Mouse (Mus musculus) urinary bladder, adult 18-20 months (tissue): ENCODE measurements around the gene Pet100.
"Not testable (repeated sequence)": the region's sequence is repeated elsewhere in the genome, so short reads cannot be mapped to it uniquely, and the experiment has no call there.

Source experiments
- DNase-seq, 2 experiments: peaks; one replicate each; pipeline ENCODE4 v3.0.0; 2022; ENCODE audit warnings: low spot score in 2 of 2, mixed read lengths in 2 of 2

The Pet100 gene

DNA sequence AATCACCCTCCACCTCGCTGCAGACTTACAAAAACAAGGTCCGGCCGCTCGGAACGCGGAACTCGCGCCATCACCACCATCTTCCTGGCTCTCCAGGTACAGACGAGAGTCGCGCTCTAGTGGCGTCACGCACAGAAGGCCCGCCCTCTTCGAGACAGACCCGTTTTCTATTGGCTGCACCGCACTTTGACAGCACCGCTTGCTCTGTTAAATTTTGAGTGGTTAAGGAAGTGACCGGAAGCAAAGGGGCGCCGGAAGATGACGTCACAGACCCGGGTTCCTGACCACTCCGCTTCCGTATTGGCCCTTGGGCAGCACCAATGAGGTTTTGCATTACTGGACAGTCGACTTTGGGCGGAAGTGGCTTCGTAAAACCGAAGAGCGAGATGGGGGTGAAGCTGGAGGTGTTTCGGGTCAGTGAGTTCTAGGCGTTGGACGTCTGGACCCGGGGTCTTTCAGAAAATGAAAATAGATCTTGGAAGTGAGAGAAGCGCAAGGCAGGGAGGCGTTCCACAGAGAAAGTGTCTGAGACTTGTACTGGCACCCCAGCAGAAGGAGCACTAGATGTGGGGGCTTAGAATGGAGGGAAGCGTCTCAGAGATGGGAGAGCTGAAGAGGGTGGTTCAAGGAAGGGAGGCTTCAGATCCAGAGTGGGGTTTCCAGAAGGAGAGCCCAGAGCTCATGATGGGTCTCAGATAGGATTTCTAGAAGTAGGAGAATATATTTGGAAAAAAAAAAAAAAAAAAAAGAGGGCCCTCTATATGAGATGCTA is at the start of gene Pet100, which contains the start of gene Xab2:
Gene Pet100 (plus strand): TSS at position 350 of the 772 bp plus-strand sequence.
Gene Xab2 (minus strand): TSS at position 118 of the 772 bp plus-strand sequence.
- peak; percentile 94 to 98 for DNase-seq

DNA sequence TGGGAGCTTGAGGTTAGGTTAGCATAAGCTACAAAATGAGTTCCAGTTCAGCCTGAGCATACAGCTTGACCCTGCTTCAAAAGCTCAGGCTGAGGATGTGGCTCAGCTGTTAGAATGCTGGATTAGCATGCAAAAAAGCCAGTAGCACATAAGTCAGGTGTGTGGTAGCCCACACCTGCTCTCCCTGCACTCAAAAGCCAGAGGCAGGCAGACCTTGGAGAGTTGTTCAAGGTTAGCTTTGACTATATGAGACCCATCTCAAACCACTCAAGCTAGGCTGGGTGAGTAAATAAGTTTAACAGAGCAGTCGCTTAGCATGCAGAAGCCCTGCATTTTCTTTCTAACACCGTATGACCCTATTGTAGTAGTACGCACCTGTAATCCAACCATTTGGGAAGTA is 46.8 kb upstream of the Pet100 start:
- no peak for DNase-seq

DNA sequence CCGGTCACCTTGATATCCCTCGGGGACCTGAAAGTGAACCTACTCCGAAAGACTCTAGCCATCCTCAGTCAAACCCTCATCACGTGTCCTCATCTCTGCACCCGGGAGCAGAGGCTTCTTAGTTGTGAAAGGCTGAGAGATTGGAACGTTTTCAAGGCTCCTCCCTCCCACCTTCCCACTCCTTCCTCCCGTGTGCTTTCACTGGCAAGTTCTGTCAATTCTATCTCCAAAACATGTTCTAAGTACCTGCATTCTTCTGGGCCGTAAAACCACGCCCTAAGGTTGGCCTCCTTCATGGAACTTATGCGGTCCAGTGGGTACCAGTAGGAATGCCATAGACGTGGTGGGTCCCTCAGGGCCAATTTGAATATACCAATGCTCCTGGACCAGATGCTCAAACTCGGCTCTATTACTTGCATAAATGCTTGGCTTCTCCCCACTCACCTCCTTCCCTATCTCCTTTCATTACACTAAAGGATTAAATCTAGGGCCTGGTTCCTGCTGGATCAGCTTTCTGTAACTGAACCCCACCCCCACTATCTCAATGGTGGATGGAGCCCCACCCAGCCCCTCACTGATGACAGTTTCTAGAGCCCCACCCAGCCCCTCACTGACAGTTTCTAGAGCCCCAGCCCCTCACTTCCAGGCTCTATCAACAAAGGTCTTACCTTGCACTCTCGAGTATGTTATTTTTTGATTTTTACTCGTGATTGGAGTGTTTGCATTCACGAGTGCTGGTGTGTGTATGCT is 45.0 kb upstream of the Pet100 start:
- DNase-seq, result no peak

- DNase-seq, result peak; percentile 37 to 44
These were observed 41.7 kb upstream of the Pet100 start for GRCm38 (mm10) chr8:3579390-3580364.

DNA sequence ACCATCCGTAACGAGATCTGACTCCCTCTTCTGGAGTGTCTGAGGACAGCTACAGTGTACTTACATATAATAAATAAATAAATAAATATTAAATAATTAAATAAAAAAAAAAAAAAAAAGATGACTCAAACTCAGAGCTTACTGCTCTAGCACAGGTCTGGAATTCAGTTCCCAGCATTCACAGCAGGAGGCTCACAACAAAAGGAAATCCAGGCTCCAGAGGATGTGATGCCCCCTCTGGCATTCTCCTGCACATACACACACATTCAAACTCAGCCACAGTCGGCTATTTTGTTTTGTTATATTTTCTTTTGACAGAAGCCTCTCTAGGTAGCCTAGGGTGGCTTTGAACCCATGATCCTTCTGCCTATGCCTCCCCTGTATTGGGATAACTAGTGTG is 39.4 kb upstream of the Pet100 start:
- not testable (repeated sequence) for DNase-seq

DNA sequence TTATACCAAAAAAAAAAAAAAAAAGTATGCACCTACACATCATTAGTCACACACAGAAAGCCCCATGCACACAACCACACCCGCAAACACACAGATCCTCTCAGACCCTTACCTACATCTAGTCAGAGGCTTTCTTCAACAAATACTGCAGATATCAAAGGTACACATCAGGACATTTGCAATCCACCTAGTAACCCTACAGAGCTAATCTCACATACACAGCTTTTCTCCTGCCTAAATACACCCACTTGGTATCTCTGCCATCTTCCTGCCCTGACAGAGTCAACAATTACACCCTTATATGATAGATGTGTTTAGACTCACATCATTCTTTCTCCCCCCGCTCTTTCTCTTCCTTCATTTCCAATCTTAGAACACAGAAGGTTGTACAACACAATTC is 34.9 kb upstream of the Pet100 start:
- DNase-seq, result no peak

DNA sequence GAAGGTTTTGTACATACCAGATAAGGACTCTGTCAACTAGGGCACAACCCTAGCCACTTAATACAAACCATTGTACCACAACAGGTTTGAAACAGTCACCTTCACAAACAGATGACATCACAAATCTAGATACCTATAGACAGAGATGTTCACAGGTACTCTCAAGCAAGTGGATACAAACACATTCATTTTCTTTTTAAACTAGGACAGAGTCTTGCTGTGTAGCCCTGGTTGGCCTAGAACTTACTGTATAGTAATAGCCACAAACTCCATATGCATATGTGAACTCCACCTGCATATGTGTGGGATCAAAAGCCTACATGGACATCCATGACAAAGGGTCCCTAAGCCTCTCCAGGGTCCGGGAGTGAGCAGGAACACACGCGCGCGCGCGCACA is 34.4 kb upstream of the Pet100 start, which contains the start of gene Camsap3:
Gene Camsap3 (plus strand): TSS at position 301 of the 398 bp plus-strand sequence.
- DNase-seq, result no peak

DNA sequence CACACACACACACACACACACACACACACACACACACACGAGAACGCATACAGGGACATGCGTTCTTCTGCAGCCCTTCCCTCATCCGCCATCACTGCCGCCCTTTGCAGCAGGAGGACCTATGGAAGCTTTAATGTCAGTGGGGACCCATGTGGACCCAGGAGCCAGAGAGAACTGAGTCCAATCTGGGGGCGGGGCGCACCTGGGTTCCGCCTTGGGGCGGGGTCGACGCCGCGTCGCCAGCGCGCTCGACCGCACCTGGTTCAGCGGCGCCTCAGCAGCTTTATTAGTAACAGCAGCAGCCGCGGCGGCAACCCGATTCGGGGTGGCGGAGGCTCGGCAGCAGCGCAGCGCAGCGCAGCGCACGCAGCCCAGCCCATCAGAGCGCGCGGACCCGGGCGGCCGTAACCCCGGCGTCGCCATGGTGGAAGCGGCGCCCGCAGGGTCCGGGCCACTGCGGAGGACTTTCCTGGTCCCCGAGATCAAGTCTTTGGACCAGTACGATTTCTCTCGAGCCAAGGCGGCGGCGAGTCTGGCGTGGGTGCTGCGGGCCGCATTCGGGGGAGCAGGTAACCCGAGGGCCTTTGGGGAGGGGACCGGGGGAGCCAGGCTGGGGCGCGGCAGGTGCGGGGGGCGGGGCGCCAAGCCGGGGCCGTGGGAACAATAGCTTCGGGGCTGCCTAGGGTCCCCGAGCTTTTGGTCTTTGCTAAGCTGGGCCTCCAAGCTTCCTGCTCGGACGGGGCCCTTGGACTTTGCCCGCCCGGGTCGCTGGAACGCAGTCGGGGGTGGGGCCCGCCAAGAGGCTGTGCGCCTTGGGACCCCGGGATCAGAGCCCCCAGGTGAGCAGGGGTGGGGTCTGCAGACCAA is 33.7 kb upstream of the Pet100 start:
- DNase-seq, result peak; percentile 51 to 79

DNA sequence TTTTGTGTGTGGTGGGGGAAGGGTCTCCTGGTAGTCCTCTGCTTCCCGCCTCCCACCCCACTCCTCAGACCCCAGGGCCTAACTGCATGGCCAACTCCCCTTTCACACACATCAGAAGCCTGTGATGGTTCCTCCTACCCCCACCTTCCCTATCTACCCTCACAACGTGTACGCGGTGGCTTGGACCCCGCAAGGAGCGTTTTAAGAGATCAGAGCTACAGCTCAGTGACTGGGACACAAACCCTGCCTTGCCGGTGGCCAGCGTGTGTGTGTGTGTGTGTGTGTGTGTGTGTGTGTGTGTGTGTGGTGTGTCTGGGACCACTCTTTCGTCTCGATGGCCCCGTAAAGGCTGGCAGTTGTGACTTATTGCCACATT is 33.1 kb upstream of the Pet100 start:
- DNase-seq, result no peak

- no peak for DNase-seq
These were observed 27.9 kb upstream of the Pet100 start for GRCm38 (mm10) chr8:3593470-3593869.

GRCm38 (mm10) chr8:3594466-3594865 is 26.9 kb upstream of the Pet100 start:
- DNase-seq, result no peak

- no peak for DNase-seq
These were observed 23.3 kb upstream of the Pet100 start for GRCm38 (mm10) chr8:3598054-3598453.

- no peak for DNase-seq
These were observed 22.1 kb upstream of the Pet100 start for GRCm38 (mm10) chr8:3599219-3599618.

DNA sequence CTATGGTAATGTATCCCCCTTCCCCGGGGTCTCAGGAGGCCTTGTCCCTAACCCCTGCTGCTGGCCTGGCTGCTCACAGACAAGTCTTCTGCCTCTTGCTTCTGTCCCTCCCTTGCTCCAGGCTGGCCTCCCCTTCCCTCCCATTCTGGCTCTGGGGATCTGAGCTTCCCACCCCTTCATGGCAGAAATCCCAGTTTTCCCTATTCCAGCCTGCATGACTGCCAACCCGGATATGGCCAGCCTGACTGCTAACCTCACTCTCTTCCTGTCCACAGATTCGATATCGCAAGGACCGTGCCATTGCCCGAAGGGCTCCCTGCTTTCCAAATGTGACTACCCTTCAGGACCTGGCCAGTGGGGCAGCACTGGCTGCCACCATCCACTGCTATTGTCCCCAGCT is 20.9 kb upstream of the Pet100 start:
- peak in 1 of 2 experiments; percentile 24 for DNase-seq

DNA sequence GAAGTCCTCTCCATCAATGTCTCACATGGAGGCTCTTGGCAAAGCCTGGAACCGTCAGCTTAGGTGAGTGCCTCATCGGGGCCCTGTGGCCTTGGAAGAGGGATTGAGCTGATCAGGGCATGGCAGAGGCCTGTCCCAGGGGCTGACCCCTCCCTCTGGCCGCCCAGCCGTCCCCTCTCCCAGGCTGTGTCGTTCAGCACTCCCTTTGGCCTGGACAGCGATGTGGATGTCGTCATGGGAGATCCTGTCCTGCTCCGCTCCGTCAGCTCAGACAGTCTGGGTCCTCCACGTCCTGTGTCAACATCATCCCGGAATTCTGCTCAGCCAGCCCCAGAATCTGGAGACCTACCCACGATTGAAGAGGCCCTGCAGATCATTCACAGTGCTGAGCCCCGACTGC is 17.9 kb upstream of the Pet100 start:
- DNase-seq, result no peak

- no peak for DNase-seq
These were observed 14.8 kb upstream of the Pet100 start for GRCm38 (mm10) chr8:3606593-3606992.

- DNase-seq, result no peak
These were observed 13.5 kb upstream of the Pet100 start for GRCm38 (mm10) chr8:3607822-3608221.

- peak in 1 of 2 experiments; percentile 24 for DNase-seq
These were observed 12.1 kb upstream of the Pet100 start for GRCm38 (mm10) chr8:3609046-3609815.

GRCm38 (mm10) chr8:3609816-3610150 is 11.6 kb upstream of the Pet100 start:
- peak; percentile 38 to 51 for DNase-seq

DNA sequence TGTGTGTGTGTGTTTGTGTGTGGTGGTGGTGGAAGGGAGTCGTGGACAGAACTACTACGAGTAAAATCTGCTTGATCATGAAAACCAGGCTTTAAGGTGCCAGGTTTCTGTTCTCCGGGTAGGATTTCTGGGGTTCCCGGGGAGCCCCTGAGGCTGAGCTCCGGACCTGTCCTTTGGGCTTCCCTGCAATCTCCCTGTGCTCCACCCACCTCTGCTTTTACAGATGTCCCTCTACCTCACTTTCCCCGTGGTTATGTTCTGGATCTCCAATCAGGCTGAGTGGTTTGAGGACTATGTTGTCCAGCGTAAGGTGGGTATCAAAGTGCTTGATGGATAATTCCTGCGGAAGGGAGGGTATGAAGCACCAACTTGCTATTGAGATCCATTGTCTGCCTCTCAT is 771 bp downstream of the Pet100 start:
- DNase-seq, result no peak
